Mouse (Mus musculus) cerebellum, postnatal 14 days (tissue): Measurements from ENCODE around the gene Gpr39.
A peak's percentile ranks its signal among the peaks of the same experiment; 100 is the strongest.

Source experiments
- DNase-seq, 2 experiments: peaks; one replicate each; pipeline ENCODE4 v3.0.0; 2021; ENCODE audit warnings: mixed read lengths in 2 of 2

The Gpr39 gene

DNA sequence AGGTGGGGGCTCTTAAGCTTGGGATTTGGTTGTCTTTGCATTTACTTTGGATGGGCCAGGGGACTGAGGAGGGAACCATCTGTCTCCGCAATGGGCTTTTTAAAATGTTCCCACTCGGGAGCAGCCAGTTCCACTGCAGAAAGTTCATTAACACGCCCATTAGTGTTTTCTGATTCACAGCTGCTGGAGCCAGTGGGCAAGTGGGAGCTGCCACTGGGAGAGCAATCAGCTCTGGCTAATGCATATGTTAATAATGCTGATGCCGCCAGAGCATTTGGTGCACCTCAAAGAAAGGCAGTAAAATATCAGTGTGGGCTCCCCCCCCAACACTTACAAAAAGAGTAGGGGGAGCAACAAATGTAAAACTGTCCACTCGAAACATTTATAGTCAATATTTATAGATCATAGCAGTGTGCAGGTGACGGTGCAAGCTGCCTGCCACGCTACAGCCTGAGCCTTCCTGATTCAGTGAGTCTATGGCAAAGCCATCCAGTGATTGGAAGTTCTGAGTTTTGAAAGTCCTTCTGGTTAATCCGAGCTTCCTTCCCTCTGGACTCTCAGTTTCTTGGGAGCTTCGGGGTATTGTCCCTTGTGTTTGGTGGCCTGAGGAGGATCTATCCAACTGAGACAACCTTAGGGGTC is 136.5 kb downstream of the Gpr39 start:
- DNase-seq, result no peak

DNA sequence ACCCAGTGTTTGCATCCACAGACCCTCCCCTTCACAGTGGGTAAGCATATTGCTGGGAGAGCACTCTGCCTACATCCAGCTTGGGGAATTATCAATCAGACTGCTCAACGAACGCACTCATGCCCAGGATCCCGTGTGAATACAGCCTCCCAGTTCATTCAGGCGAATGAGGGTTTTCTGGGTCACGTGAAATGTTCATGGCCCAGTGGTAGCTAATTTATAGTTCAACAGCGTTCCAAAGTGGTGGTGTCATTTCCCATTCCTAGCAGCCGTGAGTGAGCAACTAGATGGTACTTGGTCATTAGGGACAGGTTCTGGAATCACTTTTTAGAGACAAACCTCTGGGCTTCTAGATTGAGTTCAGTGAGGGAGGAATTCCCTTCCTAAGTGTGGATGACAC is 144.3 kb downstream of the Gpr39 start:
- no peak for DNase-seq

DNA sequence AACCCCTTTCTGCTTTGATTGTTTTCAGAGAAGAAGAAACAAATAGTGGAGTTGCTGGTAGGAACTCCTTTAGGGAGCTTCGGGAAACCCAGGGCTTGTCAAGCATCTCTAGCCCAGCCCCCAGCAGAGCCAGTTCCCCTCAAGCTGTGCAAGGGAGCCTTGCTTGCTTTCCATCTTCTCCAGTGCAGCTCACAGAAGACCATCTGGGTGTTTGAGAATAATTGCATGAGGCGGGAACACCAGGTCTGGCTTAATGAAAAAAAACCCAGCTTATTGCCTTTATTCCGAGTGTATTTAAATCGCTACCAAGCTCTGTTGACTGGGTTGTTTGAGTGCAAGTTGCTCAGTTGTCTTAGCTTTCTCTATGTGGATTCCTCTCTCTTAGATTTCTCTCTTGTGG is 146.8 kb downstream of the Gpr39 start:
- DNase-seq, result no peak

DNA sequence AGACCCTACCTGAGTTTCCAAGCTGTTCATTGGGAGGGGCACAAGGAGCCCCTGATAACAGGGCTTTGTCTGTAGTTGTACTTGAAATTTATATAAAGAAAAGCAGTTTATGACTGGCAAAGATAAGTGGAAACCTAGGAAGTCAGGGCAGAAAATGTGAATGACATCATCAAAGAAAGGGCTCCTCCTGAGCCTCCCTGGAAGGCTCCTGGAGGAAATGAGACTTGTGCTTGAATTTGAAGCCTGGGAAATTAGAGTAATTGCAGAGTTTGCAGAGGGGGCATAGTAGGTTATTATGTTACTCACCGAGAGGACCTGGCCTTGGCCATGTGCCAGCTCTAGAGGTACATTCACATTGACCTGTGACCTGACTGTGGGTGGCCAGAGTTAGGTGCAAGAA is 160.7 kb downstream of the Gpr39 start:
- peak in 1 of 2 experiments; percentile 13 for DNase-seq

DNA sequence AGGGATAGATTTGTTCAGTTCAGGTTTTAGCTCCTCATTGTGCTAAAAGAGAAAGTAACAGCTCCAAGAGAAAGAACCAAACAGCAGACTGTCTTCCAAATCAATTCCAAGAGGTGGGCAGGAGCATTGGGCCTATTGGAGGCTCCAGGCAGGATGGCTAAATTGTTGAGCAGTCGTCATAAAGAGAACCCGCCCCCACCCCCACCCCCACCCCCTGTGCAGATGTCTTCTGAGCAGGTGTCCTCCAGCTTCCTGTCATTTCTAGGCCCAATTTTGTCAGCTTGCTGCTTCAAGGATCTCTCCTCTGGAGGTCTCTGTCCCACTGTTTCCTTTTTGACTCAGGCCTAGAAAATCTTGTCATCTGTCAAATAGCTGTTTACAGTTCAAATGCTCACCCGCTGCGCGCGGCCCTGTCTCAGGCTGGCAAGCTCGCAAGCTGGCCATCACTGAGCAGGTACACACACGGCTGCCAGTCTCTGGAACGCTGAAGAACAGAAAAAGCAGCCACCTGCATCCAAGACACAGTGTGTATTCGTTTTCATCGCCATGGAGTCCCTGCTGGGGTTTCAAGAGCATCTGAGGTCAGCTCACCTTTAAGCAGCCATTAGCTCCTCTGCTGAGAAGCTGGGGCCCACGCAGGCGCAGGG is 163.1 kb downstream of the Gpr39 start:
- peak; percentile 85 to 89 for DNase-seq

DNA sequence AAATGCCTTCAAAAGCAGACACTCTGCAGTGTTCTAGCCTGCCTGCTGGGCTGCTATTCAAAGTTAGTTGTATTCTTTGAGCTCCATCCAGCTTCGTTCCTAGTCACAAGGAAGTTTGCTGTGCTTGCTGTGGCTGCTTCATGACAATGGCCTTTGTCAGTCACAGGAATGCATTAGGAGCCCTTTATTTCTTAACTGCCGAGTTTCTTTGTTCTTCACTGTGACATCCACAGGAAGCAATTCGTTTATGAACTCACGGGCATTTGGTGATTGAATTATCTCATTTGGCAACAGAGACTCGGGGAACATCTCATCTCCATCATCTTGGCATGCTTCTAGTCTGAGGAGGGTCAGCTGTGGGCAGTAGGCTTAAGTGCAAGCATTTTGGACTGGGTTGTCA is 177.9 kb downstream of the Gpr39 start:
- DNase-seq, result no peak

DNA sequence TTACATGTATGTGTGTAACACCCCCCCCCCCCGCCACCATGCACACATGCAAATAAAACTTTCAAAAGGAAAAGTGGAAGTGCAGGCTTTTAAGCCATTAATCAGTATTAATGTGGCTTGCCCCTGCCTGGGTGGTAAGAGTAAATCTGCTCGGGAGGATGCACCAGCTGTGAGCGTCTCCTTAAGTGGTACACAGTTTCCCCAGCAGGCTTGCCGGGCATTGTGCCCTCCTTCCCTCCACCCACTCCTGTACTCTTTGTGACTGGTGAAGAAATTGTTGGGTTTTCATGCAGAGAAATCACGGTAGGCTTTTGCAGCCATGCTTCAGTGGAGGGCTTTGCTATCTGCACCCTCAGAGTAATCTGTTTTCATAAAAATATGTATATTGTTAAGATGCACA is 181.8 kb downstream of the Gpr39 start:
- no peak for DNase-seq

DNA sequence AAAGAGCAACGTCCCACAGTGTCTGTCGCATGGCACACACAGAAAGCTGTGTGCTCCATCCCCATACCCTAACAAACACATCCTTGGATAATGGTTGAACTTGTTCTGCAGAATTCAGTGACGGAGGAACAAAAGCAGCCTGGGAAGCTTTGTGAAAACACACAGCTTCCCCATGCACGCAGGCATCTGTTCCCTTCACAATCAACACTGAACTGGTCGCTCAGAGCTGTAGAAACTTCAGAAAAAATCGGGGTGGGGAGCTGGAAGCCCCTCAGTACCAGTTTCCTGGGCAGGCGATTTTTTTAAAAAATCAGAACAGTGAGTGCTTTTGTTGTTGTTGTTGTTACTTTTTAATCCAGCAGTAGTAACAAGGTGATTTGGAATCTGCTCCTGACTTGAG is 193.3 kb downstream of the Gpr39 start:
- DNase-seq, result no peak

DNA sequence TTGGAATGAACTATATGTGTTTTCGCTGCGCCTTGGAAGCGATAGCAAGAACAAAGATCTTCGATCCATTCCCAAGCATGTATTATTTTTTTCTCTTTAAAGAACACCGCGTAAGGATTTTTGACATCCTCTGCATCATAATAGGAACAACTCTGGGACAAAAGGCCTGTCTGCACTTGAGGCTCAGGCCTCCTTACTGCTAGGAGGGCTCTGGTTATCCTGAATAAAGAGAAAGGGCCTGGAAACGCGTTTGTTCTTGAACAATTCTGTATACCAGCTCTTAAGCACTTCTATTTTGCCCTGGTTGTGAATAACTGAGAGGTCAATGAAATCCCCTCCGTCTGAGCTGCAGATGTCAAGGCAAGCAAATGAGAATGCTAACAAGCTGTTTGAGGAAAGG is 216.4 kb downstream of the Gpr39 start:
- no peak for DNase-seq

DNA sequence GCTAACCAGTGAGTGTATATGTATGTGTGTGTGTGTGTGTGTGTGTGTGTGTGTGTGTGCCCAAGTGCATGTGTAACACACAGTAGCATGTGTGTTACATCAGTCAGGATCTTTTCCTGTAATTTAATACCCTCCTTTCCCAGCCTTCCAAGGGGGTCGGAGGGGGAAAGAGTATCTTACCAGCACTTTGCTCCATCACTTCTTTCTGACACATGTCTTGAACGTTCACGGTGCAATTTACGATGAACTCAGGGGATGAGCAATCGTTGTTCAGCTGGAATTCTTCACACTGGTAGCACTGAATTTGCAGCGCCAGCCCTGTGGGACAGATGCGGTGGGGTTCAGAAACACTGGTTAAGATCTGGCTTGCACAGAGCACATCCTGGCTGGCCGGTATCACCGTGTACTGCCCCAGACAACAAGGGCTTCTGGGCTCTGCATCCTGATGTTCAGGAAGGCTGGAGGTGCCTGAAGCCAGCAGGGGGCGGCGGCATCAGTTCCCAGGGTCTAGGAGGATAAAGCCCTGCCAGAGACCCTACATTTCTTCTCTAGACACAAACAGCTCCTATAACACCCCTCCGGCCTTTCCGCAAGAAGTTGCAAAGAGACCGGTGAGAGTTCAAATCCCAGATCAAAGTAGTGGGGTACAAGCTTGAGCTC is 233.5 kb downstream of the Gpr39 start:
- peak; percentile 10 to 17 for DNase-seq

DNA sequence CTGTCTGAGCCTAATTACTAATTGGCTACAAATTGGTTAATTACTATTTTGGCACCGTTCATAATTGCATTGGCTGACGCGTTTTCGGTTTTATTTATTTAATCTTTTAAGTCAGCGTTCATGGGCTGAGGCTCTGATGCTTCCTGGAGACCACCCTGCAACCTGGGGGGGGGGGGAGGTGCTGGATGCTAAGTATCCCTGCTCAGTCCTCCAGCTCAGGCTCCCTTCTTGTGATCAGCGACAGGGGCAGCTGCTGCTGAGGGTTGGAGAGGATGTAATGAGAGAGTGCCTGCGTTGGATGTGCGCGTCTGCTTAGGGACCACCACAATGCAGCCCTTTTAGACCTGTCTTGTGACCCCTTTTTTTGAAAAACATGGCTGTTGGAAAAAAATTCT is 234.1 kb downstream of the Gpr39 start:
- DNase-seq, result peak in 1 of 2 experiments; percentile 2

DNA sequence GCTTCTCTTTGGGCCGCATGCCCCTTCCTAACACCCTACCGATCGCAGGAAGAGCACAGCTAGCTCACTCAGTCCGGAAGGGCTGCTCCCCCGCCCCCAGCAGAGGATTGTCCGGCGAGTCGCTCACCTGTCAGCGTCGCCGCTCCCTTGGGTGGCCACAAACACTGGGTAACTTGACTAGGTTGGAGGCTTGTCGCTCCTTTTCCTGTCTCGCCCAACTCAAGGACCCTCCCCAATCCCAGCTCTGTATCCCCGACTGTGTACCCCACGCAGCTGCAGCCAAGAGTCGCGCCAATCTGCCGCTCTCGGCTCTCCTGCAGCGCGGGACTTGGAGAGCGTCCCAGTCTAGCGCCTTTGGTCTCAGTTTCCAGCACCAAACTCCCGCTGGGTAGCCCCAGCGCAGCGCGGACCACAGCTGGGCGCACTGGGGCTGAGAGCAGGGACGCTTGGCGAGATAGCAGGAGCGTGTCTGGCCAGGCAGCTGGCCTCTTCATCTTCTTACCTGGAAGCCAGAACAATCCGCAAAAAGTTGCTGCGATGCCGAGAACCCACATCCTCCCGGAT is 234.6 kb downstream of the Gpr39 start:
- DNase-seq, result peak; percentile 43 to 45

DNA sequence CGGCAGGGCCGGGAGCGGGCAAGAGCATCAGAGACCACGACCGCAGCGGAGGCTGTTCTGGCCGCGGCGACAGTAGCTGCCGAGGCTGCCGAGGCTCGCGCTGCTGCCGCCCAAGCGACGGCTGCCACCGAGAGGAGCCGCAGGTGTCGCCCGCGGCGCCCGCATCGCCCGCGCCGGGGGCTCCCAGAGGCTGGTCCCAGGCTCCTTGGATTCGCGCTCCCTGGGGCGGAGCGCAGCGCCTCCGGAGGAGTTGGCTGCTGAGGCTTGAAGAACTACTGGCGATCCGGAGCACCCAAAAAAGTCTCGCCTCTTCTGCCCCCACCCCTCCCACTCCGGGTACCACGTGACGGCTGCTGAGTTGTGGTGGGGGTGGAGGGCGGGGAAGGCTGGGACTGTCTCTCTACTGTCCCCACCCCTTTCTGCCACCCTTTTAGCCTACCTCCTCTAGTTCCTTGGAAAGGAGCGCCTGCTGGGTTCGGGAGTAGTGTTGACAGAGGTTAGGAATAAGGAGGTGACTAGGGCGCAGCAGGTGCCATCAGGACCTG is 235.2 kb downstream of the Gpr39 start:
- peak; percentile 12 to 32 for DNase-seq

DNA sequence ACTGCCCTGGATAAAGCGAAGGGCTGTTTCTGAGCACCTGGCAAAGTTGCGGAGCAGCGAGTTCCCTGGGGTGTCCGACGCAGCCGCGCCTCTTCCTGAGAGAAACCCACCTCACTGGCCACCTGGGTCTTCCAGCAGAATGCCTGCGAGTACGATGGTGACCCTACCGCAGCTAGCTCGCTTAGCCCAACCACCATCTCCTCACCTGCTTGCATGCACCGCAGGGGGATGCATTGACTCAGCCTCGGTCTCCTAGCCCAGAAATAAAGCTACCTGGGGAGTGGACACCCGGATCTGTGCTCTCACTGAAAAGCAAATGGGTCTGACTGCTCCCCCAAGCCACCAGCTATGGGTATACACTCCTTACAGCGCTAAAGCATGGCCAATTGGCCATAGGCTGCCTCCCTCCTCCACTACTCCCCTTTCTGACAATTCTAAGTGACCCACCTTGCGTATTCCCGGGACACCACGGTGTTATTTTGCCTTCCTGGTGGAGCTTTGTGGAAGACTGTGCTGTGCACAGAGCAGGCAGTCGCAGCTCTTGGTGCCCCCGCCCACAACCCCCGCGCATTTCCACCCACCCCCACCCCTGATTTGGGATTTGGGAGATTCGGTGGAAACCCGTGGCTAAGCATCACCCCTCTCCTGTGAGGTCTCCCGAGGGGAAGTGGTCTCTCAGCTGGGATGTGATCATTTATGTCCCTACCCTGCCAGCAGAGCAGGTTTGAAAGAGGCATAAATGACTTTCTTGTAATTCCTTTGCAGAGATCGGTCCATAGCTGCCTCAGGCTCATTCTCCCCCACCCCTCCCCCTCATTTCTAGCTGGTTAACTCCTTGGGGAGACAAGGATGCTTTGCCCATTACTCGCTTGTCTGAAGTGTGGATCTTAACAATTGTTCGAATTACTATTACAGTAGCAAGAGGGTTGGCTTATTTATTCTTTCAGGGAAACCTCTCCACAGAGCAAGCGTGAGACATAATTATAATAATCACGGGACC is 236.1 kb downstream of the Gpr39 start, which contains the start of gene Lypd1:
Gene Lypd1, minus strand, starts transcription at position 501 of the 1,000 bp plus-strand sequence.
- DNase-seq, result peak; percentile 3 to 5

DNA sequence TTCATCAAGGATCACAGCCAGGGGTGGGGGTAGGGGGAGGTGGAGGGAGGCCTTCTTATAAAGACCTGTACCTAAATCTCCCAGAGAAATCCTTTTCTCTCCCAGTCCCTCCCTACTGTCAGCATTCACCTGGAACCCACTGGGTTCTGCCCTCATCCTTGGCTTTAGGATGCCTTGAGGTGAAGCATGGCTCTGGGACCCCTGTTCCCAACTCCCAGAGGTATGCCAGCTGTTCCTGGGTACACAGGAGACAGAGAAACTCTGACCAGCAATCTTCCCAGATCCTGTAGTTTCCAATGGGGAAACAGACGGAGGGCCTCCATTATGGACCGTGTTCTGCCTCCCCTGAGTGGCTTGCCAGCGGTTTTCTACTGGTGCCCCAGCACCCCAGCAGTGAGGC is 243.9 kb downstream of the Gpr39 start:
- DNase-seq, result no peak

DNA sequence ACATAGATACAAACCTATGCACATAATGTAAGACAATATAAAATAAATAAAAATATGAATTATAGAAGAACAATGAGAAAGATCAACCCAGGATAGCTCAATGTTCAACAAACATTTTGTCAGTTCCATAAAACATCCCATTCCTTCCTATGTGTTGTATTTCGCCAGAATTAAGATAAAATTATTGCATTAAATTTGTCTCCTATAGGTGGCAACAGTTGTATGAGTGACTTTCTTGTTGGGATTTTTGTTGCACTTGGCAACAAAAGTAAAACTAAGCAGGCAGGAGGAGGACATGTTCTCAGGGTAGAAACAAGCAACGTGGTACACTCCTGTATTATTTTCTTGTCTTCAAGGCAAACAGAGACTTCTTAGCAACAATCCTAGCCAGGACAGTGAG is 246.3 kb downstream of the Gpr39 start:
- no peak for DNase-seq
